Mouse (Mus musculus): ENCODE measurements at regions not wholly inside any gene's neighbourhood (a gene's known extent, or its start where the extent isn't known, plus 50 kb on each side); places are given as distances from the start of the nearest gene placed in this dataset.

DNA sequence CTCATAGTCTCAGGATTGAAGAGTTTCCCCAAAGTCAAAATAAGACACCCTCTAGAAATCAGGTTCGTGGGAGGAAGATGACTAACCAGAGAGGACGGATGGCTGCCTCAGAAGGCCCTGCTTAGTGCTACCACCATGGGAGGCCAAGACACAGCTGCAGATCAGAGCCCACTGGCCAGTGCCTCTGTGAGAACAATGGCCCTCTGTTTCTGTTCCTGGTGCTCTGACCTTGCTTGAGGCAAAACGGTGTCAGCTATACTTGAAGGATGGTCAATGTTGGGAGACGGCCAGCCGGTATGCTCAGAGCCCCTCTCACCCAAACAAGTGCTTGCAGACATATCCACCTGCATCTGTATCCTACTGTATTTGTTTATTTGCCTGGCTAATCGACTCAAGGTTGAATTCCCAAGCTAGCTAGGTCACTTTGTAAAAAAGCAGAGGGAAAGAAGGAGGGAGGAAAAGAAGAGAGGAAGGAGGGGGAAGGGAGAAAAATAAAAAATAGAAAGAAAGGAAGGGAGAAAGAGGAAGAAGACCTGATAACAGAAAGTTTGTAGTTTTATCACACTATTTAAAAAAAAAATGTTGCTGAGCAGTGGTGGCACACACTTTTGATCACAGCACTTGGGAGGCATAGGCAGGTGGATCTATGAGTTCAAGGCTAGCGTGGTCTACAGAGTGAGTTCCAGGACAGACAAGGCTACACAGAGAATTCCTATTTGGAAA is 112.7 kb downstream of the Fam204a start:
- intact Hi-C loops (cut with DNase I) = no loop called here

DNA sequence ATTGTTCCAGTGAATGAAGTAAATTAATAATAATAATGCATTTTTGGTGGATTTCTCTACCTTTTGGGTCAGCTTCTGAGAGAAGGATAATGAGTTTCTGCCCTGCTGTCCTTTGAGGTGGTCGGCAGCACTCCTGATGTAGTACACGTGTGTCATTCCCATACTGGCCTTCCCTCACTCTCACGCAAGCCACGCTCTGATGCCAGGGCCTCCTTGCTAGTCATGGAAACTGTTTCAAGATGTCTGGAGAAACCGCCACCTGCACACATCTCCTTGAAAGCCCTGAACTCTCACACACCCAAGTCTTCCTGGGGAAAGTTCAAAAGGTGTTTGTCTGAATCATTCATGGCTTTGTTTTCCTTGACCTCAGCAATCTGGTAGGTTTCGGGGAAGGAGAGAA is 116.2 kb downstream of the Fam204a start:
- no peak for DNase-seq (ENCODE audit: extremely low spot score in 1 of 2, low spot score in 2 of 2)
- Histone ChIP-seq H3K4me3 (no peak overlapping the region), H3K27ac (no peak overlapping the region)
- intact Hi-C loops (cut with DNase I) = no loop called here
- TF ChIP-seq CTCF (IDR thresholded peaks at IDR 0.05) = no peak

More for the DNA sequence above, 112.7 kb downstream of the Fam204a start:
- no peak overlapping the region for H3K27ac ChIP-seq
- DNase-seq (ENCODE audit: extremely low spot score in 1 of 2, low spot score in 2 of 2) = no peak
- no peak for TF ChIP-seq CTCF (IDR thresholded peaks at IDR 0.05)
- H3K4me3 ChIP-seq = no peak overlapping the region

DNA sequence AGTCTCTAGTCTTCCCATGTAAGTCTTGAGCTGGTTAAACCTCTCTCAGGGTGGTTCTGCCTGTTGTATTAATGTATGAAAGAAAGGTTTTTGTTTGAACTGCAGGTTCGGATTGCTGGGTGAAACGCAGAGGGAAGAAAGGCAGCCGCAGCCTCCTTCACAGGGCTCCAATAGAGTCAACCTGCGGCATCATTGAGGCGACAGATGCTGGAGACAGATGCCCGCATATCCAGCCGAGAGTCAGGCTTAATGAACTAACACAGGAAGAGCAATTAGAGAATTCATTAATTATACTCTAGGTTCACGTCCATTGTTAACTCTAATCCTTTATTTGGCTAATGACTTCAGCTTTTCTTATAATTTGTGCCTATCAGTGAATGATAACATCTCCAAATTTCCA is 117.0 kb downstream of the Fam204a start:
- TF ChIP-seq CTCF (IDR thresholded peaks at IDR 0.05) = no peak
- no peak overlapping the region for H3K27ac ChIP-seq
- intact Hi-C loops (cut with DNase I) = no loop called here
- no peak overlapping the region for H3K4me3 ChIP-seq
- DNase-seq (ENCODE audit: extremely low spot score in 1 of 2, low spot score in 2 of 2) = no peak

DNA sequence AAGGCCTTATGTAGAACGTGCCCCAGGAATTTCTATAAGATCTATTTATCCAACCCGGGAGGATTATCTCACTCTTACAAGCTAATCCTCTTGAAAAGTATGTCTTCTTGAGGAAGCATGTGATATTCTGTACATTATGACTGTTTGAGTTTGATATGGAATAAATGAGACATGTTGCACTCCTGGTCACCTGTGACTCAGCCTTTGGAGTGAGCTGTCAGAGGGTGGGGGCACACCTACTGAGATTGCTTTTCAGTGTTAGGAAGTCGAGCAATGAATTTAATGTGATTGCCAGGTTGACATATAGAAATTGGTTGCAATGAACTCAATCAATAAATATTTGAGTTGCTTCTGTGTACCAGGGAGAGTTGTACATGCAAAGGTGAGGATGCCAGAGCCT is 128.6 kb downstream of the Fam204a start:
- intact Hi-C loops (cut with DNase I) = no loop called here
- DNase-seq (ENCODE audit: extremely low spot score in 1 of 2, low spot score in 2 of 2) = no peak
- H3K4me3 ChIP-seq = no peak overlapping the region
- no peak overlapping the region for H3K27ac ChIP-seq
- TF ChIP-seq CTCF (IDR thresholded peaks at IDR 0.05) = no peak

DNA sequence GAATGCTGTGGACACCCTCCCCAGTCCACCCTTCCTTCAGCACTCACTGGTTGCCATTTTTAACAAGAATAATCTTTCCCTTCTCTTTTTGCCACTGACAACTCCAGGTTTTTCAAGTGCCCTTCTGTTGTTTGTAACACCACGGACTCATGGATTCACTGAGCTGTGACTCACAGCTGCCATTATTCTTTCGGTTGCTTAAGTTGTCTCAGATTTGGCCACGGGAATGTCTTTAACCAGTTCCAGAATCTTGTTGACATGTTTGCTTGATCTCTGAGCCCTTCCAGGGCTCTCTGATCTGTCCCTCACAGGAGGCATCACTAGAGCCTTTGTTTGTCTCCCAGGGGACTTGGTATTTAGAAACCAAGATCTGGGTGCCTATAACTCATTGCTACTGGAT is 131.5 kb upstream of the Rab11fip2 start:
- H3K27ac ChIP-seq = no peak overlapping the region
- intact Hi-C loops (cut with DNase I) = no loop called here
- no peak for TF ChIP-seq CTCF (IDR thresholded peaks at IDR 0.05)
- no peak for DNase-seq (ENCODE audit: extremely low spot score in 1 of 2, low spot score in 2 of 2)
- no peak overlapping the region for H3K4me3 ChIP-seq

DNA sequence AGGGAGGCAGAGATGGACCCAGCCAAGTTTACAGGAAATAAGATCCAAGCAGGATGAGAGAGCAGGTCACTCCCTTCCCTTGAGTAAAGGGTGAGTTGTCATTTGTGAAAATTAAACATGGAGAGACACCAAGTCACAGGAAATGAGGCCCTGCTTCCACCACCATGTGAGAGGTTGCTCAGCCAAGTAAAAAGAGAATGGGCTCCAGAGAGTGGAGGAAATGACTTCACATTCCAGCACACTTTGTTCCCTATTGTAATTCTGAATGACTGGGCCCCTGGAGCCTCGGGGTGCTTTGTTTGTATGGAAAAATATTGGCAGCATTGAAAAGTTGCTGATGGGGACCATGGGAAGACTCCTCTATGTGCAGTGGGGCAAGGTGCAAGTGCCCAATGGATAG is 129.9 kb upstream of the Rab11fip2 start:
- intact Hi-C loops (cut with DNase I) = no loop called here
- Histone ChIP-seq H3K27ac (no peak overlapping the region), H3K4me3 (no peak overlapping the region)
- TF ChIP-seq CTCF (IDR thresholded peaks at IDR 0.05) = no peak
- no peak for DNase-seq (ENCODE audit: extremely low spot score in 1 of 2, low spot score in 2 of 2)

DNA sequence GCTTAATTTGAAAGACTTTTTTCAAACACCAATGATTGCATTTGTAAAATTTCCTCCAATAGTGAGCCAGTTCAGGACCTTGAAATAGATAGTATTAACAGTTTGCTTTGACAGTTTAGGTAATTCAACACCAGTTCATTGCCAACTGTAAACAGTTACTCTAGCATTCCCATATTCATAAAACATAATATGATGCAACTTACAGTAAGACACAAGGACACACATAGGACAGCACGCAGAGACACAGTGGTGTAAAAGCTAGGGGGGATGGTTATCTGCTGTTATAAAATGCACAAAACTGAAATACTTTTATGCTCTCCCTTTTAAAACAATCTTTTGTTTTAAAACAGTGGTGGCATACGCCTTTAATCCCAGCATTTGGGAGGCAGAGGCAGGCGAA is 122.7 kb upstream of the Rab11fip2 start:
- TF ChIP-seq CTCF (IDR thresholded peaks at IDR 0.05) = no peak
- intact Hi-C loops (cut with DNase I) = no loop called here
- Histone ChIP-seq H3K27ac (no peak overlapping the region), H3K4me3 (no peak overlapping the region)
- DNase-seq (ENCODE audit: extremely low spot score in 1 of 2, low spot score in 2 of 2) = no peak

DNA sequence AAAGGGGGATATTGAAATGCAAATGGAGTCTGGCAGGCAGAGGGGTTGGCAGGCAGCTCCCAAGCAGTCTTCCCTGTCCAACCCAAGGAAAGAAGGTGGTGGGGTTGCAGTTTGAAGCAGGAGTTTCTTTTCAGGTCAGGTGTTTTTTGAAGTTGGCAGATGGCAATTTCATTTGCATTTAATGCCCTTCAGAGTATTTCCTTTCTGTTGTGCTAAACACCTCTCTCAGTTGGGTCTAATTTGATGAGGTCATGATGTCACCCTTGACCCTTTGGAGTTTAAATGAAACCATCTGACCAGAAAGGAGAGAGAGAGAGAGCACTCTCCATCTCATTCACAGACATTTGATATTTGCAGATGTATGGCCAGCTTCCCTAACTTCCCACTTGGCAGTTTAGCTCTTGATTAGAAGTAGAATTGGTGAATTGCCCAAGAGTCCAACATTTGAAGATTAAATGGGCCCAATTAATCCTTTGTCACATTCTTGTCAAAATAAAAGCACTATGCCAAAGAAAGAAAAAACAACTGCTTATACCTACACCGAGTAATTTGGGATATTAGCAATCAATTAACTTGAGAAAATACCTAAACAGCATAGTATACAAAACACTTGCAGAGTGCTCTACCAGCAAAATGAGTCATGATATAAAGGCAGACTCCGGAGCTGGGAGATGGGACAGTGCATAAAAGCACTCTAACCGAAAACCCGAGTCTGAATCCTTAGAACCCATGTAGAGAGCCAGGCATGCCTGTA is 111.8 kb upstream of the Rab11fip2 start:
- DNase-seq (ENCODE audit: extremely low spot score in 1 of 2, low spot score in 2 of 2) = no peak
- no peak overlapping the region for H3K4me3 ChIP-seq
- intact Hi-C loops (cut with DNase I) = no loop called here
- TF ChIP-seq CTCF (IDR thresholded peaks at IDR 0.05) = no peak
- no peak overlapping the region for H3K27ac ChIP-seq

DNA sequence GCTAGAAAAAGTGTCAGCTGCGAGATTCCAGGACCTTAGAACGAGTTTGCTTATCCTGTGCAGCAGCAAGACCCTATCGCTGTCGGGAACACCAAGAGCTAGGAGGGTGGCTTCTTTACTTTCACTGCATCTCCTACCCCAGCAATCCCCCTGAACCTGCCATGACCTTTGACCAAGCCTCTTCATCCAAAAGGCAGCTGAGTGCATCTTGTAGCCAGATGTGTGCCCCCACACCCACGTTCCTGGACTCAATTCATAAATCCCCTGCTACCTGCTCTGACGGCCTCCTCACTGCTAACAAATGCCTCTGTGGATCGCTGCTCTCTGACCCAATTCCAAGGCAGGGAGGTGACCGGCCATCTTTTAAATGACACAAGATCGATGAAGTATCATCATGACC is 107.7 kb upstream of the Rab11fip2 start:
- DNase-seq (ENCODE audit: extremely low spot score in 1 of 2, low spot score in 2 of 2) = no peak
- intact Hi-C loops (cut with DNase I) = no loop called here
- no peak overlapping the region for H3K27ac ChIP-seq
- TF ChIP-seq CTCF (IDR thresholded peaks at IDR 0.05) = no peak
- H3K4me3 ChIP-seq = no peak overlapping the region

DNA sequence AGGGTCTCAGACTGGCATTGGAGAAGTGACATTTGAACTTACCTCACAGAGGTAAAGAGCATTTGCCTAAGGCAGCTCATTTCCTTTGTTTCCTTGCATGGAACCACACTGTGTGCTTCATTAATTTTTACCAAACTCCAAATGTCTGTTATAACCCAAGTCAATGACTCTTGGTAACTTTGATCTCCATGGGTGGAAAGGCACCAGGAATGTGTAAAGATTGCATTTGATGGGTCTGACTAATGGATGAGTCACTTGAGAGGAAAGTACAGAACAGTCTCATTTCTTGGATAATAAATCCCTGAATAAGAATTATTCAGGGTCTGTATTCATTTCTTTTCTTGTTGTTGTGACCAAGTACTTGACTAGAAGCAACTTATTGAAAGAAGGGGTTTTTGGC is 97.3 kb upstream of the Rab11fip2 start:
- no peak for TF ChIP-seq CTCF (IDR thresholded peaks at IDR 0.05)
- Histone ChIP-seq H3K4me3 (no peak overlapping the region), H3K27ac (no peak overlapping the region)
- intact Hi-C loops (cut with DNase I) = no loop called here
- DNase-seq (ENCODE audit: extremely low spot score in 1 of 2, low spot score in 2 of 2) = no peak

DNA sequence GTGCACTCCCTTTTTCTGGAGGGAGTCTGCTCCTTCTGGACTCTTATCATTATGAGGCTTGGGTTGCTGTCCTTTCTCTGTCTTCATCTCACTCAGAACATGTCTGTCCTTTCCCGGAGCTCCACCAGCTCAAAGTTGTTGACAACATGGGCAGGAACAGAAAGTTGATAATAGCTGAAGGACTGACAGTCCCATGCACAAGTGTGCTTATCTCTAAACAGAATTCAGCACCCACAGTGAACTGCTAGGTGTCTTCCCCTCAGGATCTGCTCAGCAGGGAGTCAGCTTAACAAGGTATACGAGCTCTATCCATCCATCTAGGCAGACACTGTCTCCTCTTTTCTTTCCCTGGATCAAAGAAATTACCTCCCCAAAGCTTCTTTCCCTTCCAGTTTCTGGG is 89.2 kb upstream of the Rab11fip2 start:
- H3K4me3 ChIP-seq = no peak overlapping the region
- no peak for DNase-seq (ENCODE audit: extremely low spot score in 1 of 2, low spot score in 2 of 2)
- no peak overlapping the region for H3K27ac ChIP-seq
- intact Hi-C loops (cut with DNase I) = no loop called here
- TF ChIP-seq CTCF (IDR thresholded peaks at IDR 0.05) = no peak

DNA sequence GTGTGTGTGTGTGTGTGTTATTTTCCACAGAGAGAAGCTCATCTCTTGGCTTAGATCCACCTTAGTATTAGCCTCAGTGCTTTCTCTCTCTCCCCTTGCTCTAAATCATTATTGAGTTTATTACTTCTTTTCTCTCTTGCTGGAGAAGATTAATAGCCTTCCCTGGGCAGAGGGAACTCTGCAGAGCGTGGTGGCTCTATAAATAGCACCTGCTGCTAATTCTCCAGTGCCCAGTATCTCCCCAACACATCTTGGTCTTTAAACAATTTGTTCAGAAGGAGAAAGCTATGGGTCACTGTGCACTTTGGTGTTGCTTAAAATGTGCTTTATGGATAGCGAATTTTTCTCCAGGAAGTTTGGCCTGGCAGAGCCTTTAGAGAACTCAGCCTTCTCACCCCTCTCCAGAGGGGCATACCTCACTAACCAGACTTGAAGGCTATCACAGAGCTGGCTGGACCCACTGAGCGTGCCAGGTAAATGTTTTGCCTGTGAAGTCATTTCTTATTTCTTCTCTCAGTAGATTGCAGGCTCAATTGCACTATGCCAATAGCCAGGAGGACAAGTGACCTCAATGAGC is 86.8 kb upstream of the Rab11fip2 start:
- intact Hi-C loops (cut with DNase I) = no loop called here
- DNase-seq (ENCODE audit: extremely low spot score in 1 of 2, low spot score in 2 of 2) = no peak
- no peak overlapping the region for H3K27ac ChIP-seq
- TF ChIP-seq CTCF (IDR thresholded peaks at IDR 0.05) = no peak
- H3K4me3 ChIP-seq = no peak overlapping the region
